Mouse (Mus musculus) cerebellum, adult 2 months (tissue): ENCODE data around the gene Dhx40.

Experiments
- CTCF ChIP-seq: fragments of 200-500 bp; IDR thresholded peaks from 2 replicates; pipeline ENCODE4 v1.5.1; 2011; ENCODE audit warnings: low read depth, mild to moderate bottlenecking, control low read depth, low read length, moderate library complexity, borderline replicate concordance; ENCODE audit not compliant: insufficient read depth
- POLR2A ChIP-seq: fragments of 200-500 bp; IDR thresholded peaks from 2 replicates; pipeline ENCODE4 v1.6.1; 2011; ENCODE audit warnings: low read length, control low read depth, borderline replicate concordance; ENCODE audit not compliant: insufficient read depth

DNA sequence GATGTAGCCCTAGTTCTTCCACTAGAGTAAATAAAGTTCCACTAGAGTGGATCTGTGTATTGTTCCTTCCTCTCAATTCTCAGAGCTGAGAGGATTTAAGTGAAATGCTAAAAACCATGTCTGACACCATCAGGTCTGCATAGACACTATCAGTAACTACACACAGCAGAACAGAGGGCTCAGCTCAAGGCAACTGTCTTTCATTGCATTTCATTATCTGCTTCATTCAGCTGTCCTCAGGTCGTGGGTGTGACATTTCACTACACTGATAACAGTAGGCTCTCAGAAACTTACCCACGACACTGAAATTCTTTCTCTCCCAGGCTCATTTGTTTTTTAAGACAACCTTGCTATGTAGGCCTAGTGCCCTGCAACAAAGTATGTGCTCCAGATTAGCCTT, 64.9 kb downstream of the Dhx40 start:
- no peak for TF ChIP-seq POLR2A
- TF ChIP-seq CTCF = no peak
